ENCODE assay signal across 9 mouse cellular contexts in genomic region chr5:132115631-132116030, GRCm38 (mm10).
DNase-seq lines count a peak whose midpoint lies in the region; TF ChIP-seq lines count a peak whose summit lies in the region.
"Had no signal": no experiment of that assay in that cellular context is flagged by ENCODE, and none has a peak within 500 bp of the region (broad histone marks: within the 10 kb centered on the region; RNA-seq: fewer than 3 reads in every experiment).

No protein-coding gene starts in this region.

- intact Hi-C loops in gastrocnemius, adult 2 months (cut with DNase I), result loop anchor here (10.0 kb wide), 2 partner anchors 581 to 1469 kb away; no protein-coding TSS in a partner anchor

- no peak for DNase-seq in gastrocnemius, adult 2 months
- DNase-seq in gastrocnemius, adult 8-10 months (ENCODE audit: low spot score in 2 of 2), result no peak
- peak; percentile 21 for DNase-seq in left cerebral cortex, adult 11 months (ENCODE audit: low spot score)
- DNase-seq in left cerebral cortex, adult 8-10 months (ENCODE audit: low spot score in 2 of 2), result no peak
- peak; percentile 88 for DNase-seq in brain, embryonic 14.5 days (ENCODE audit: low read depth)
- DNase-seq in kidney, postnatal 36 days, result peak; percentile 29 to 43
- DNase-seq in spleen, adult 18-20 months, result no peak
- DNase-seq in thymus, adult 2 months, result no peak

- no peak for TF ChIP-seq POLR2A in brain, embryonic 14.5 days (IDR thresholded peaks at IDR 0.05; ENCODE audit: borderline replicate concordance, extremely low read depth, insufficient read depth, insufficient read length, poor library complexity, severe bottlenecking)
- TF ChIP-seq POLR2A in thymus, adult 2 months (IDR thresholded peaks at IDR 0.05; ENCODE audit: control insufficient read depth, extremely low read depth, insufficient read depth, low read length, poor library complexity), result no peak

- H3K4me3 ChIP-seq in gastrocnemius, adult 2 months, result no peak overlapping the region
- no peak overlapping the region for H3K4me3 ChIP-seq in thymus, adult 2 months (ENCODE audit: control insufficient read depth, insufficient read depth, low read length)
- H3K4me3 ChIP-seq: hindbrain, embryonic 15.5 days had no signal

- TF ChIP-seq CTCF in gastrocnemius, adult 2 months (IDR thresholded peaks at IDR 0.05), result peak; percentile 60
- peak; percentile 51; the same call in 1 of the 2 replicates for TF ChIP-seq CTCF in brain, embryonic 14.5 days (IDR thresholded peaks at IDR 0.05; ENCODE audit: borderline replicate concordance, extremely low read depth, insufficient read depth, insufficient read length)
- no peak for TF ChIP-seq CTCF in thymus, adult 2 months (IDR thresholded peaks at IDR 0.05; ENCODE audit: borderline replicate concordance, control insufficient read depth, extremely low read depth, insufficient read depth, low read length, poor library complexity)

- no peak overlapping the region for H3K27ac ChIP-seq in gastrocnemius, adult 2 months
- H3K27ac ChIP-seq in thymus, adult 2 months (ENCODE audit: control insufficient read depth, insufficient read depth, low read length), result no peak overlapping the region
- H3K27ac ChIP-seq: hindbrain, embryonic 15.5 days had no signal

- H3K36me3 ChIP-seq in thymus, adult 2 months (ENCODE audit: control insufficient read depth, insufficient read depth, low read length), result no peaks in the 10 kb centered on the region
- H3K36me3 ChIP-seq: hindbrain, embryonic 15.5 days had no signal

- no peaks in the 10 kb centered on the region for H3K4me1 ChIP-seq in thymus, adult 2 months (replicated peaks; ENCODE audit: control insufficient read depth, insufficient read depth, low read length)

- WGBS in thymus, adult 2 months, result 63% methylated on average over 3 of the region's 3 CpGs

- H3K27me3 ChIP-seq in thymus, adult 2 months (ENCODE audit: control insufficient read depth, insufficient read depth, low read length), result no peaks in the 10 kb centered on the region
- H3K27me3 ChIP-seq: hindbrain, embryonic 15.5 days had no signal

Comparison
In these comparisons a context has a peak if more than half of its experiments do, and no peak if none do; other contexts are left out.
1. DNase-seq: peak in left cerebral cortex, adult 11 months (single experiment), brain, embryonic 14.5 days (single experiment) and kidney, postnatal 36 days (2 of 2); none in gastrocnemius, adult 2 months (single experiment), gastrocnemius, adult 8-10 months (0 of 2), left cerebral cortex, adult 8-10 months (0 of 2), spleen, adult 18-20 months (0 of 2) and thymus, adult 2 months (single experiment).